Mouse (Mus musculus) forebrain, embryonic 14.5 days (tissue): ENCODE measurements around the gene Icam2. TPM values are rescaled to one million over a fixed set of nuclear protein-coding genes. Genes with fewer than 3 reads are reported as not detected.

ENCODE experiments used
- ATAC-seq: fragments of 200-750 bp; cut with Nextera tagmentation; 2 replicates; pipeline ENCODE4 v1.8.0; 2017; ENCODE audit warnings: mild to moderate bottlenecking, moderate library complexity
- DNase-seq: peaks from one replicate; pipeline ENCODE4 v3.0.0-alpha.2; 2015; ENCODE audit warnings: low spot score
- H3K27ac ChIP-seq: fragments of 300-500 bp; sonication (generic); 2 replicates; pipeline ENCODE4 v1.5.1; 2014; ENCODE audit warnings: low read depth, mild to moderate bottlenecking, control low read depth, low read length, moderate library complexity
- H3K27me3 ChIP-seq: fragments of 300-500 bp; sonication (generic); replicated peaks from 2 replicates; pipeline ENCODE4 v1.6.1; 2014; ENCODE audit warnings: low read length, control low read depth, mixed read lengths; ENCODE audit not compliant: control insufficient read depth, insufficient read depth
- H3K36me3 ChIP-seq: fragments of 300-500 bp; sonication (generic); 2 replicates; pipeline ENCODE4 v1.6.1; 2014; ENCODE audit warnings: low read length, control low read depth; ENCODE audit not compliant: control insufficient read depth, insufficient read depth
- H3K4me1 ChIP-seq: fragments of 300-500 bp; sonication (generic); 2 replicates; pipeline ENCODE4 v1.6.1; 2014; ENCODE audit warnings: antibody characterized with exemption, low read length, control low read depth; ENCODE audit not compliant: control insufficient read depth, insufficient read depth
- H3K4me2 ChIP-seq: fragments of 300-500 bp; sonication (generic); 2 replicates; pipeline ENCODE4 v1.6.1; 2014; ENCODE audit warnings: mild to moderate bottlenecking, control low read depth, low read length
- H3K4me3 ChIP-seq: fragments of 300-500 bp; sonication (generic); 2 replicates; pipeline ENCODE4 v1.5.1; 2014; ENCODE audit warnings: low read depth, low read length, control low read depth
- H3K9ac ChIP-seq: fragments of 300-500 bp; sonication (generic); 2 replicates; pipeline ENCODE4 v1.6.1; 2014; ENCODE audit warnings: mild to moderate bottlenecking, low read length, control low read depth, moderate library complexity
- H3K9me3 ChIP-seq: fragments of 300-500 bp; sonication (generic); replicated peaks from 2 replicates; pipeline ENCODE4 v1.6.1; 2016; ENCODE audit warnings: low read length, control low read depth, mixed read lengths; ENCODE audit not compliant: control insufficient read depth
- WGBS: fragments of 180-500 bp; shearing (Covaris S2); extraction: QIAGEN DNeasy Blood & Tissue Kit; methylation state at CpG from one replicate; pipeline ENCODE4 v1.1.7; 2014; 5-methylcytosine and 5-hydroxymethylcytosine counted together
- polyA plus RNA-seq: library from polyadenylated mRNA; unstranded; fragments of >200 nt; fragmentation: Nextera tagmentation; extraction: Ambion mirVana; gene quantifications from 2 replicates; pipeline ENCODE4 v1.2.1, GENCODE M21; 2014

Gene Icam2
- 16.0 and 17.9 TPM in 2 replicates for polyA plus RNA-seq

DNA sequence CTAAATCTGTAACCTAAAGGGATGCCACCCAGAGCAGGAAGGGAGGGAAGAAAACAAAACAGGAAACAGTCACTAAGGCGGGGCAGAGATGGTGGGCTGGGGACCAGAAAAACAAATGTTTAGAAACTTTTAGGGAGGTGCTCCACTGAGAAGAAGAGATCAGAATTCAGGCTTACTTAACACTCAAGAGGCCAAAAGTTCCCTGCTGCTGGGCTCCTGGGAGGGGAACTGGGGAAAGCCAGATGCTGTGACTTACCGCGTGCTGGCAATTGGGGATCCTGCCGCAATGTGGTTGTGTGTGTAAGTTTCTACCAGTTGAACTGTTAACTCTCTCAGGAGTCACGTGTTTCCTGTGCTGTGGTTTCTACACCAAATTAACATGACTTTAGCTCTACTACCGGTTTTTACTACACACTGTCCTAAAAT lies at the start of gene Icam2:
Gene Icam2 (minus strand): TSS at position 285 of the 426 bp plus-strand sequence.
- Histone ChIP-seq H3K4me1 (no peaks in the 10 kb centered on the region), H3K27me3 (no peaks in the 10 kb centered on the region), H3K9me3 (no peaks in the 10 kb centered on the region), H3K36me3 (no peaks in the 10 kb centered on the region), H3K4me2 (no peak within 1 kb of the TSS), H3K4me3 (no peak within 1 kb of the TSS), H3K27ac (no peak within 1 kb of the TSS), H3K9ac (no peak within 1 kb of the TSS)
- DNase-seq (no peak), ATAC-seq (no peak)
- whole genome bisulfite sequencing = 86% methylated on average over 6 of the region's 6 CpGs

DNA sequence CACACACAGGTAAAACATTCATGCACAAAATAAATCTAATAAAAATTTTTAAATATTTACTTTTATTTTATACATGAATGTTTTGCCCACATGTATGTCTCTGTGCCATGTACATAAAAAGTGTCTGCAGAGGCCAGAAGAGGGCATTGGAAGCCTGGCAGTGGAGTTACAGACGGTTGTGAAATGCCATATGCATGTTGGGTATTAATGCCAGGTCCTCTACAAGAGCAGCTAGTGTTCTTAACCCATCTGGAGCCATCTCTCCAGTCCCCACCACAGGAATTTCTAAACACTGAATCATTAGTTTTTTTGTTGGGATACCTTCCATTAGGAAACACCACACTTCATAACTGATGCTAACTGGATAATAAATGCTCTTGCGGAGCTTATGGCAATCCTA lies 49.7 kb upstream of the Icam2 start:
- WGBS = 88% methylated on average over 2 of the region's 2 CpGs
- Histone ChIP-seq H3K4me2 (no peak overlapping the region), H3K27ac (no peak overlapping the region)

DNA sequence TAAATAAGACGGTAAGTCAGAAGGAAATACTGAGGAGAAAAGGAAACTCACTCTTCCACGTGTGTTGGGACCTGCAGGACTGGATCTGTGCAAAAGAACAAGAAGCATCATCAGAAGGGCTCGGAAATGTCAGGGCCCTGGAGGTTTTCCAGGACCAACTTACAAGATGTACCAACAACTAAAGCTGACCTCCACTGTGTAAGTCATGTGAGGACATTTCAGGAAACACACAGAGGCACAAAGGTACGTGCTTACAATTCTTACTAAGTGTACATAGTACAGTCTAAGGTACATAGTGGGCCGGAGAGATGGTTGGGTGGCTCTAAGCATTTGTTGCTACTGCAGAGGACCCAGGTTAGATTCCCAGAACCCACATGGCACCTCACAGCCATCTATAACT lies 49.2 kb upstream of the Icam2 start:
- Histone ChIP-seq H3K27me3 (no peaks in the 10 kb centered on the region), H3K36me3 (no peaks in the 10 kb centered on the region; the same call in 1 of the 2 replicates), H3K9me3 (no peaks in the 10 kb centered on the region), H3K27ac (no peak overlapping the region), H3K9ac (no peak overlapping the region), H3K4me2 (no peak overlapping the region), H3K4me1 (no peaks in the 10 kb centered on the region), H3K4me3 (no peak overlapping the region)
- ATAC-seq (no peak), DNase-seq (no peak)
- WGBS = 90% methylated on average over 5 of the region's 5 CpGs

More for the DNA sequence above, 49.7 kb upstream of the Icam2 start:
- Histone ChIP-seq H3K4me1 (no peaks in the 10 kb centered on the region), H3K27me3 (no peaks in the 10 kb centered on the region), H3K9me3 (no peaks in the 10 kb centered on the region), H3K4me3 (no peak overlapping the region), H3K9ac (no peak overlapping the region), H3K36me3 (no peaks in the 10 kb centered on the region; the same call in 1 of the 2 replicates)
- DNase-seq (no peak), ATAC-seq (no peak)

DNA sequence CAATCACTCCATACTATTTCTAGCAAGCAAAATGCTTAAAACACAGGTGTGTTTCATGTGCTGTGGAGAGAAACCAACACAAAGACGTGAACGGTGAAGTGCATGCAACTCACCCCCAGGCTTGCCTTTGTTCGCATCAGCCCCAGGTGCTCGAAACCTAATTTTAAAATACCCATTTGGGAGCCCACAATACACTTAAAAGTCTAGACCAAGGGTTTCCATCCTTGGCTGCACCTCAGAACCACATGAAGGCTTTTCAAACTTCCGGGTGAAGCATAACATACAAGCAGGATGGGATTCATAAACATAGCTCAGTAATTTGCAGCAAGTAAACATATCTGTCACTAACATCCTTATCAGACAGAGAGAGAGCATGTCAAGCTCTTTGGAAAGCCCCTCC lies 42.5 kb upstream of the Icam2 start:
- ATAC-seq (no peak), DNase-seq (no peak)
- 94% methylated on average over 5 of the region's 5 CpGs for WGBS
- no peak overlapping the region for H3K4me3 ChIP-seq
- H3K9ac ChIP-seq = no peak overlapping the region
- H3K36me3 ChIP-seq = no peaks in the 10 kb centered on the region; the same call in 1 of the 2 replicates
- no peaks in the 10 kb centered on the region for H3K9me3 ChIP-seq
- no peak overlapping the region for H3K27ac ChIP-seq
- H3K27me3 ChIP-seq = no peaks in the 10 kb centered on the region
- no peak overlapping the region for H3K4me2 ChIP-seq
- no peaks in the 10 kb centered on the region for H3K4me1 ChIP-seq

DNA sequence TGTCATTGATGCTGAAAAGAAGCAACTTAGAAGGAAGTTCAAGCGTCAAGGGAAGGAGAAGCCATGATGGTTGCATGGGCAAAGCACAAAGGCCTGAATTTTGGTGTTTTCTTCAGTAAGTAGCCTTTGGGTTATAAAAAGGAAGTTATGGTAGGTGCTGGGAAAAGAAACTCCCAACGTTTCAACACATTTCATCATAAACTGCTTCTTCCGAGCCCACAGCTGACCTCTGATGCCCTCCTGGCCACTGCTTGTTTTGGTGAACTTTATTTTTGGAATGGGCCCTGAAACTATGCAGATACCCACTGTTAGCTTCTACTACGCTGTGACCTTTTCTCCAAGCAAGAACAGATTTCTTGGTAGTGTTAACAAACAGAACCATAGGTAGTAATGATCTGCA lies 41.8 kb upstream of the Icam2 start:
- Histone ChIP-seq H3K4me1 (no peaks in the 10 kb centered on the region), H3K9me3 (no peaks in the 10 kb centered on the region), H3K27ac (no peak overlapping the region), H3K4me2 (no peak overlapping the region), H3K36me3 (peaks cover 3% of the 10 kb centered on the region), H3K4me3 (no peak overlapping the region), H3K9ac (no peak overlapping the region), H3K27me3 (no peaks in the 10 kb centered on the region)
- no peak for DNase-seq
- WGBS = 92% methylated on average over 4 of the region's 4 CpGs
- ATAC-seq = no peak

DNA sequence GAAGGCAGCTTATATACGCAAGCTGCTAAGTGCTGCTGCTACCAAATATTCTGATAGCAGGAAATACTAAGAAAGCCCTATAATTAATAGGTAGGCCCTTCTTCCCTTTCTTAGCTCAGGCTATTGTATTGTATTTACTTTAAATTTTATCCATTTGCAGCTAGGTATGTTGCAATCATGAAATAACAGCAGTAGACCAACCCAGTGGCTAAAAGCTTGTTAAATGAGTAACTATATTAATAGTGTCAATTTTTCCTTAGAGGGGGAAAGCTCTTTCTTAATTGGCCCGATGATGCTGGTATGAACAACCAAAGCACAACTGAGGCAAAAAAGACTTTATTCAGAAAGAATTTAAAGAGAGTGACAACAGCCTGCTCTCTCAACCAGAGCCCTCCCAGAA lies 40.7 kb upstream of the Icam2 start:
- Histone ChIP-seq H3K4me2 (no peak overlapping the region), H3K4me1 (no peaks in the 10 kb centered on the region), H3K9ac (no peak overlapping the region), H3K27me3 (no peaks in the 10 kb centered on the region), H3K36me3 (peaks cover 3% of the 10 kb centered on the region; the same call in 1 of the 2 replicates), H3K9me3 (no peaks in the 10 kb centered on the region), H3K27ac (no peak overlapping the region), H3K4me3 (no peak overlapping the region)
- DNase-seq (no peak), ATAC-seq (no peak)
- WGBS = 92% methylated on average over 2 of the region's 2 CpGs

DNA sequence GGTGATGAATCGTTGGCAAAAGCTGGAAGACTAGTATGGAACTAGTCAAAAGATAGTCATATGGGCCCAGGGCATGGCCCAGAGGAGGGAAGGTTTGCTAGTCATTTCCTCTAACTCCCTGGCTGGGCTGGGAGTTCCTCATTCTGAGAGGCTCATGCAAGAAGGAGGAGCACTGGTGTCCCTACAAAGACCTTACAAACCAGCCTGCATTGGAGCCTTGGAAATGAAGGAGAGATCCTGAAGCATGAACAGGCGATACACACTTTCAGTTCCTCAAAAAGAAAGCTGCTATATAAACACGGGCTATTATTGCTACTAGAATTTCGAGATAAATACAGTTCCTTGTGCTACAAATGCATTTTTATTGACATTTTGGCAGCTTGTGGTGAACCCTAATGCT lies 40.2 kb upstream of the Icam2 start:
- Histone ChIP-seq H3K4me3 (no peak overlapping the region), H3K36me3 (peaks cover 3% of the 10 kb centered on the region; the same call in 1 of the 2 replicates), H3K27ac (no peak overlapping the region), H3K9me3 (no peaks in the 10 kb centered on the region), H3K4me2 (no peak overlapping the region), H3K27me3 (no peaks in the 10 kb centered on the region), H3K4me1 (no peaks in the 10 kb centered on the region), H3K9ac (no peak overlapping the region)
- no peak for ATAC-seq
- WGBS = 82% methylated on average over 4 of the region's 4 CpGs
- no peak for DNase-seq

DNA sequence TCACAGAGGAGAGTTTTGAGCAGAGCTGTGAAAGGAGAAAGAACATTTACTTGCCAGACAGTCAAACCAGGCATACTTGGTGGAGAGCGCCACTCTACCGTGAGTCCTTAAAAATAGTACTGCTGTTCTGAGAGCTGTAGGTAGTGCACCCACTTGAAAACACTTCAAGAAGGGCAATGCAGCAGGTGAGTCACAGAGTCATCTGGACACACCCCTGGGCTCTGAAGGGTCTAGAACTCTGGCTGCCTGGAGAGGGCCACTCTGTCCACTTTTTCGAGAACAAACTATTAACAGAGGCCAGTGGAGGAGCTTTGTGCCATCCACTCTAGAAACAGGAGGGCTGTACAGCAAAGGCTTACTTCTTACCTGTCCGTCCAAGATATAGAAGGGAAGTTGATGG lies 38.6 kb upstream of the Icam2 start:
- no peaks in the 10 kb centered on the region for H3K9me3 ChIP-seq
- peaks cover 3% of the 10 kb centered on the region; the same call in 1 of the 2 replicates for H3K36me3 ChIP-seq
- no peaks in the 10 kb centered on the region for H3K27me3 ChIP-seq
- no peak overlapping the region for H3K4me2 ChIP-seq
- 88% methylated on average over 4 of the region's 4 CpGs for WGBS
- no peak for ATAC-seq
- H3K4me1 ChIP-seq = no peaks in the 10 kb centered on the region
- H3K4me3 ChIP-seq = no peak overlapping the region
- no peak for DNase-seq
- H3K9ac ChIP-seq = no peak overlapping the region
- H3K27ac ChIP-seq = no peak overlapping the region

DNA sequence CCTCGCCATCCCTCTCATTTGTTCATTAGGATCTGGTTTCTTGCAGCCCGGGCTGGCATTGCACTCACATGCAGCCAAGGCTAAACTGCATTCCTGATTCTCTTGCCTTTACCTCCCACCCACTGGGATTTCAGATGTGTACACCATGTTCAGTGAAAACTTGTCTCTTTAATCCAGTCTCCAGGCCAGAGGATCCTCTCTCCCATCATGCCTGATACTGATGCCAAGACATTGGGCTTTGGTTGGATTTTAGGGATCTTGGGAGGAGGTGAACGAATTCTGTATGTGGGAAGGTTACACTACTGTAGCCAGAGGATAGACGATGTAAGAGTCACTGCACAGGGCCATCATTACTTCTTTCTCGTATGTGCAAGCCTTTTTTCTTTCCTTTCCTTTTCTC lies 37.3 kb upstream of the Icam2 start:
- ATAC-seq (no peak), DNase-seq (no peak)
- Histone ChIP-seq H3K4me2 (no peak overlapping the region), H3K27ac (no peak overlapping the region), H3K36me3 (peaks cover 3% of the 10 kb centered on the region; the same call in 1 of the 2 replicates), H3K9ac (no peak overlapping the region), H3K4me3 (no peak overlapping the region), H3K4me1 (no peaks in the 10 kb centered on the region), H3K27me3 (no peaks in the 10 kb centered on the region), H3K9me3 (no peaks in the 10 kb centered on the region)
- WGBS = 91% methylated on average over 5 of the region's 5 CpGs
